Comparison of ENCODE assay signal across 10 mouse cellular contexts in the genomic region with DNA sequence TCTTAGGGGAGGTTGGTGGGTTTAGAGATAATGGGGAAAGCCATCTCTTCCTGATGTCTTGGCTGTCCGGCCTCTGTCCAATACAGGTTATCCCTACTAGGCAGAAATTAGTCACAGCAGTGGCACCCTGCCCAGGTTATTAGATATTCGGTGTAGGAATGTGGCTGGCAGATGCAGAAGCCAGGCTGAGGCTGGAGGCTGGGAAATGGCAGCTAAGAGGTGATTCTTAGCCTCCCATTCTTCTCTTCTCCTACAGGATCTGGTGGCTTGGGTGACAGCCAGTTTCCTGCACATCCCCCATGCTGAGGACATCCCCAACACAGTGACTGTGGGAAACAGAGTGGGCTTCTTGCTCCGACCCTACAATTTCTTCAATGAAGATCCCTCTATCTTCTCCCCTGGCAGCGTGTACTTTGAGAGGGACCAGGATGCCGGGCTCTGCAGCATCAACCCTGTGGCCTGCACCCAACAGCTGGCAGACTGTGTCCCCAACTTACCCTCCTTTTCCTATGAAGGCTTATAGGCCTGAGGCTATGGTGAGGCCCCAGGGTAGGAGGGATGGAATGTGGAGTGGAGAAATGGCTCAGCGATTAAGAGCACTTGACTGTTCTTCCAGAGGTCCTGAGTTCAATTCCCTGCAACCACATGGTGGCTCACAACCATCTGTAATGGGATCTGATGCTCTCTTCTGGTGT. TPM values are rescaled to one million over a fixed set of nuclear protein-coding genes. Genes with fewer than 3 reads are reported as not detected.
A peak's percentile ranks its signal among the peaks of the same experiment; 100 is the strongest.
DNase-seq lines count a peak whose midpoint lies in the region; ATAC-seq and TF ChIP-seq lines count a peak whose summit lies in the region.
"Had no signal": no experiment of that assay in that cellular context is flagged by ENCODE, and none has a peak within 500 bp of the region (broad histone marks: within the 10 kb centered on the region; RNA-seq: fewer than 3 reads in every experiment).

No protein-coding gene starts in this region.

- no peaks in the 10 kb centered on the region for H3K9me3 ChIP-seq in kidney, embryonic 14.5 days (ENCODE audit: control insufficient read depth, low read length)
- H3K9me3 ChIP-seq in forebrain, embryonic 10.5 days = no peaks in the 10 kb centered on the region
- H3K9me3 ChIP-seq in forebrain, embryonic 13.5 days (replicated peaks) = no peaks in the 10 kb centered on the region
- H3K9me3 ChIP-seq: hindbrain, embryonic 12.5 days; limb, embryonic 12.5 days had no signal

- H3K9ac ChIP-seq in kidney, embryonic 14.5 days (ENCODE audit: low read depth, low read length) = no peak overlapping the region
- H3K9ac ChIP-seq in forebrain, embryonic 13.5 days = no peak overlapping the region; the same call in 1 of the 2 replicates
- H3K9ac ChIP-seq: hindbrain, embryonic 12.5 days; limb, embryonic 12.5 days had no signal

- H3K4me1 ChIP-seq in kidney, adult 2 months (ENCODE audit: control insufficient read depth, insufficient read depth, low read length) = no peaks in the 10 kb centered on the region
- H3K4me1 ChIP-seq in kidney, embryonic 14.5 days (ENCODE audit: control insufficient read depth, insufficient read depth, low read length) = no peaks in the 10 kb centered on the region
- peaks cover 12% of the 10 kb centered on the region for H3K4me1 ChIP-seq in forebrain, embryonic 10.5 days
- no peaks in the 10 kb centered on the region for H3K4me1 ChIP-seq in forebrain, embryonic 13.5 days

- H3K4me2 ChIP-seq in kidney, embryonic 14.5 days (replicated peaks; ENCODE audit: low read depth, low read length) = no peak overlapping the region
- H3K4me2 ChIP-seq in forebrain, embryonic 13.5 days = no peak overlapping the region
- H3K4me2 ChIP-seq: hindbrain, embryonic 12.5 days; limb, embryonic 12.5 days had no signal

- no peaks in the 10 kb centered on the region for H3K36me3 ChIP-seq in kidney, adult 2 months (ENCODE audit: control insufficient read depth, insufficient read depth, low read length)
- peaks cover 18% of the 10 kb centered on the region for H3K36me3 ChIP-seq in kidney, embryonic 14.5 days (ENCODE audit: control insufficient read depth, insufficient read depth, low read length)
- H3K36me3 ChIP-seq in forebrain, embryonic 10.5 days (replicated peaks) = peaks cover 35% of the 10 kb centered on the region
- peaks cover 26% of the 10 kb centered on the region for H3K36me3 ChIP-seq in forebrain, embryonic 13.5 days (ENCODE audit: poor library complexity, severe bottlenecking)

- no peak for TF ChIP-seq CTCF in kidney, adult 2 months (conservative IDR thresholded peaks at IDR 0.05; ENCODE audit: insufficient read depth, insufficient read length, low read depth, low read length)

- H3K27me3 ChIP-seq in kidney, adult 2 months (replicated peaks; ENCODE audit: control insufficient read depth, insufficient read depth, low read length) = no peaks in the 10 kb centered on the region
- H3K27me3 ChIP-seq in kidney, embryonic 14.5 days (ENCODE audit: control insufficient read depth, insufficient read depth, low read length) = no peaks in the 10 kb centered on the region
- H3K27me3 ChIP-seq in forebrain, embryonic 10.5 days (ENCODE audit: poor library complexity, severe bottlenecking) = no peaks in the 10 kb centered on the region
- no peaks in the 10 kb centered on the region for H3K27me3 ChIP-seq in forebrain, embryonic 13.5 days
- H3K27me3 ChIP-seq: hindbrain, embryonic 12.5 days; limb, embryonic 12.5 days had no signal

- peak; percentile 62 for DNase-seq in kidney, adult 2 months
- DNase-seq in adipocyte (ENCODE audit: low spot score) = peak; percentile 74
- peak; percentile 30 for DNase-seq in gastrocnemius, postnatal 25 days
- DNase-seq in left cerebral cortex, postnatal 14 days (ENCODE audit: low spot score in 2 of 2) = peak; percentile 25 to 46
- DNase-seq in forebrain, embryonic 10.5 days (ENCODE audit: extremely low spot score, low spot score) = no peak
- DNase-seq: embryo, embryonic 11 days had no signal

- ATAC-seq in kidney, embryonic 14.5 days (ENCODE audit: low FRiP score, low TSS enrichment) = no peak
- ATAC-seq in forebrain, embryonic 13.5 days = no peak

- no peak for TF ChIP-seq POLR2A in kidney, adult 2 months (IDR thresholded peaks at IDR 0.05; ENCODE audit: low read depth, low read length)

- 63% methylated on average over 6 of the region's 6 CpGs for WGBS in kidney, adult 2 months
- WGBS in kidney, embryonic 14.5 days = 91% methylated on average over 6 of the region's 6 CpGs
- WGBS in forebrain, embryonic 10.5 days = 85% methylated on average over 6 of the region's 6 CpGs
- 87% methylated on average over 6 of the region's 6 CpGs for WGBS in forebrain, embryonic 13.5 days

- intact Hi-C loops in left cerebral cortex, postnatal 14 days (cut with DNase I) = no loop called here

- H3K27ac ChIP-seq in kidney, adult 2 months (ENCODE audit: insufficient read depth, low read depth, low read length) = no peak overlapping the region
- no peak overlapping the region for H3K27ac ChIP-seq in kidney, embryonic 14.5 days (ENCODE audit: low read depth, low read length)
- no peak overlapping the region for H3K27ac ChIP-seq in forebrain, embryonic 10.5 days
- H3K27ac ChIP-seq in forebrain, embryonic 13.5 days = no peak overlapping the region
- H3K27ac ChIP-seq: hindbrain, embryonic 12.5 days; limb, embryonic 12.5 days had no signal

- H3K4me3 ChIP-seq in kidney, adult 2 months (ENCODE audit: insufficient read depth, low read depth, low read length) = no peak overlapping the region
- H3K4me3 ChIP-seq in kidney, embryonic 14.5 days (ENCODE audit: low read length) = no peak overlapping the region
- H3K4me3 ChIP-seq in forebrain, embryonic 10.5 days = no peak overlapping the region
- no peak overlapping the region for H3K4me3 ChIP-seq in forebrain, embryonic 13.5 days
- H3K4me3 ChIP-seq: hindbrain, embryonic 12.5 days; limb, embryonic 12.5 days had no signal

RNA-seq across cellular contexts. Expression of a gene that starts 1.3 kb away (rescaled TPM):
- polyA plus RNA-seq in kidney, adult 2 months (2012; rRNA removed) = 12.5 and 14.8 TPM in 2 replicates
- 0.23 and 0.37 TPM in 2 replicates for polyA plus RNA-seq in kidney, embryonic 14.5 days (2014; fragmentation: Nextera tagmentation; extraction: Ambion mirVana)
- total RNA-seq in gastrocnemius, postnatal 25 days (2021) = 10 to 100 TPM in 1 of 2 experiments, 1 to 10 TPM in 1; 5.6 to 22.7 TPM
- 1 to 10 TPM; 1.8 to 2.9 TPM for total RNA-seq in left cerebral cortex, postnatal 14 days (2021)
- polyA plus RNA-seq in forebrain, embryonic 10.5 days (2016; fragmentation: Nextera tagmentation; extraction: Ambion mirVana) = not detected in 2 replicates
- polyA plus RNA-seq in forebrain, embryonic 13.5 days (2015; fragmentation: Nextera tagmentation; extraction: Ambion mirVana) = not detected in 2 replicates
- polyA plus RNA-seq: hindbrain, embryonic 12.5 days had no signal

RNA-seq across cellular contexts. Expression of a gene that starts 4.2 kb away (rescaled TPM):
- 2.6 and 3.1 TPM in 2 replicates for polyA plus RNA-seq in kidney, adult 2 months (2012; rRNA removed)
- 1.9 TPM in 2 replicates for polyA plus RNA-seq in kidney, embryonic 14.5 days (2014; fragmentation: Nextera tagmentation; extraction: Ambion mirVana)
- 1 to 10 TPM; 1.3 to 1.6 TPM for total RNA-seq in gastrocnemius, postnatal 25 days (2021)
- 1 to 10 TPM; 3.4 to 5.4 TPM for total RNA-seq in left cerebral cortex, postnatal 14 days (2021)
- 2.1 and 2.5 TPM in 2 replicates for polyA plus RNA-seq in forebrain, embryonic 10.5 days (2016; fragmentation: Nextera tagmentation; extraction: Ambion mirVana)
- polyA plus RNA-seq in forebrain, embryonic 13.5 days (2015; fragmentation: Nextera tagmentation; extraction: Ambion mirVana) = 1.7 and 2.2 TPM in 2 replicates

RNA-seq across cellular contexts. Expression of a gene that starts 13.1 kb away (rescaled TPM):
- polyA plus RNA-seq in kidney, adult 2 months (2012; rRNA removed) = 61.6 and 75.5 TPM in 2 replicates
- 113 and 130 TPM in 2 replicates for polyA plus RNA-seq in kidney, embryonic 14.5 days (2014; fragmentation: Nextera tagmentation; extraction: Ambion mirVana)
- total RNA-seq in gastrocnemius, postnatal 25 days (2021) = 10 to 100 TPM; 66.3 to 67.8 TPM
- 100 to 1,000 TPM in 1 of 2 experiments, 10 to 100 TPM in 1; 99.8 to 111 TPM for total RNA-seq in left cerebral cortex, postnatal 14 days (2021)
- 207 and 217 TPM in 2 replicates for polyA plus RNA-seq in forebrain, embryonic 10.5 days (2016; fragmentation: Nextera tagmentation; extraction: Ambion mirVana)
- polyA plus RNA-seq in forebrain, embryonic 13.5 days (2015; fragmentation: Nextera tagmentation; extraction: Ambion mirVana) = 144 and 145 TPM in 2 replicates

RNA-seq across cellular contexts. Expression of a gene that starts 27.0 kb away (rescaled TPM):
- 61.9 and 89.5 TPM in 2 replicates for polyA plus RNA-seq in kidney, adult 2 months (2012; rRNA removed)
- polyA plus RNA-seq in kidney, embryonic 14.5 days (2014; fragmentation: Nextera tagmentation; extraction: Ambion mirVana) = 112 and 164 TPM in 2 replicates
- 10 to 100 TPM; 78.2 to 79.6 TPM for total RNA-seq in gastrocnemius, postnatal 25 days (2021)
- 100 to 1,000 TPM; 198 to 207 TPM for total RNA-seq in left cerebral cortex, postnatal 14 days (2021)
- 144 and 154 TPM in 2 replicates for polyA plus RNA-seq in forebrain, embryonic 10.5 days (2016; fragmentation: Nextera tagmentation; extraction: Ambion mirVana)
- 164 and 175 TPM in 2 replicates for polyA plus RNA-seq in forebrain, embryonic 13.5 days (2015; fragmentation: Nextera tagmentation; extraction: Ambion mirVana)

RNA-seq across cellular contexts. Expression of a gene that starts 38.3 kb away (rescaled TPM):
- 322 and 349 TPM in 2 replicates for polyA plus RNA-seq in kidney, adult 2 months (2012; rRNA removed)
- polyA plus RNA-seq in kidney, embryonic 14.5 days (2014; fragmentation: Nextera tagmentation; extraction: Ambion mirVana) = 0.08 TPM in 1 of 2 replicates, not detected in the other
- total RNA-seq in gastrocnemius, postnatal 25 days (2021) = not detected
- not detected for total RNA-seq in left cerebral cortex, postnatal 14 days (2021)
- polyA plus RNA-seq in forebrain, embryonic 10.5 days (2016; fragmentation: Nextera tagmentation; extraction: Ambion mirVana) = not detected in 2 replicates
- not detected in 2 replicates for polyA plus RNA-seq in forebrain, embryonic 13.5 days (2015; fragmentation: Nextera tagmentation; extraction: Ambion mirVana)
- polyA plus RNA-seq: hindbrain, embryonic 12.5 days; limb, embryonic 12.5 days had no signal
